Mouse (Mus musculus) C2C12 (cell line): ENCODE data around the gene Armc10.

ENCODE experiments used
- CEBPB ChIP-seq: IDR thresholded peaks from one replicate; pipeline ENCODE4 v1.6.1; 2011; ENCODE audit warnings: low read depth, mild to moderate bottlenecking, control low read depth, moderate library complexity
- CTCF ChIP-seq: IDR thresholded peaks from one replicate; pipeline ENCODE4 v1.5.1; 2011; ENCODE audit not compliant: control insufficient read depth, insufficient read depth, insufficient read length
- FOSL1 ChIP-seq: IDR thresholded peaks from one replicate; pipeline ENCODE4 v1.8.0; 2011; ENCODE audit warnings: mild to moderate bottlenecking, low read length; ENCODE audit not compliant: poor library complexity, insufficient read depth, severe bottlenecking
- MAX ChIP-seq: IDR thresholded peaks from one replicate; pipeline ENCODE4 v1.6.1; 2011; ENCODE audit warnings: mild to moderate bottlenecking, control low read depth
- MYOD1 ChIP-seq: IDR thresholded peaks from one replicate; pipeline ENCODE4 v1.6.1; 2011; ENCODE audit warnings: low read depth; ENCODE audit not compliant: control insufficient read depth, insufficient read length
- MYOG ChIP-seq: IDR thresholded peaks from one replicate; pipeline ENCODE4 v1.6.1; 2011; ENCODE audit not compliant: control insufficient read depth, insufficient read length; ENCODE audit errors: extremely low read depth
- USF1 ChIP-seq: IDR thresholded peaks from one replicate; pipeline ENCODE4 v1.6.1; 2011; ENCODE audit warnings: low read depth, mild to moderate bottlenecking, control low read depth, moderate library complexity

DNA sequence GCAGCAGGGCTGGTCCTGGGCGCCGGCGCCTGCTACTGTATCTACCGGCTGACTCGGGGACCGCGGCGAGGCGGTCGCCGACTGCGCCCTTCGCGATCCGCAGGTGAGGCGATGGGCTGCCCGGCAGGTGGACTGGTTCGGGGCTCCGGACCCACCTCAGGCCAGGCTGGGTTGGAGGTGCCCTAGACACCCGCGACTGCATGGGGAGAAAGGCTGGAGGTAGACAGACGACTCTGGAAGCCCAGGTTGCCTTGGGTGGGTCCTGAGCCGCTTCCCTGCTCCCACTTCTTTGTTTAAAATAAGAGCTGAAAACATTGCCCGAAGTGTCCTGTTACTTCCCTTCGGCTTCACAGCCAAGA is 499 bp downstream of the Armc10 start:
- no peak for TF ChIP-seq CTCF
- TF ChIP-seq MYOD1: no peak
- TF ChIP-seq USF1: no peak
- TF ChIP-seq CEBPB: no peak
- TF ChIP-seq MAX: no peak
- TF ChIP-seq MYOG: no peak
- TF ChIP-seq FOSL1: no peak
